In the genomic region with DNA sequence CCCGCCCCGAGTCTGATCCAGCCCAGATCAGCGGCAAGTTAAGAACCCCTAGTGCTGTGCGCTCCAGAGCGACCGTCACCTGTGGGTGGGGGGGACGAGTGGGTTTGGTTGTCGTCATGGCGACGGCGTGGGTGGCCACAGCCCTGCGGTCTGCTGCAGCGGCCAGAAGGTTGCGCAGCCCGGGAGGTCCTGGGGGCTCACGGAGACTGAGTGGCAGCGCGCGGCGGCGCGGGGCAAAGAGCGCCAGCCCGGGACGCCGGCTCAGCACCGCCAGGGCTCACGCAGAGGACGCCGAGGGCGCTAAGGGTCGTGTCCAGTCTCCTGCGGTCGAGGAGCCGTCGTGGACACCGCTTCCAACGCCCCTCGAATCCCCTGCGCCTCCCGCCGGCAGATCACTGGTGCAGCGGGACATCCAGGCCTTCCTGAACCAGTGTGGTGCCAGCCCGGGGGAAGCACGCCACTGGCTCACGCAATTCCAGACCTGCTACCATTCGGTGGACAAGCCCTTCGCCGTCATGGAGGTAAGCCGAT, we compare ENCODE assay signal across 8 mouse cellular contexts. TPM values are rescaled to one million over a fixed set of nuclear protein-coding genes. Genes with fewer than 3 reads are reported as not detected.
DNase-seq lines count a peak whose midpoint lies in the region; ATAC-seq and TF ChIP-seq lines count a peak whose summit lies in the region.

Gene Nags (plus strand): TSS at position 43 of the 531 bp plus-strand sequence.

- no peaks in the 10 kb centered on the region for H3K9me3 ChIP-seq in heart, embryonic 16.5 days (replicated peaks; ENCODE audit: control insufficient read depth, low read length)
- H3K9me3 ChIP-seq in hindbrain, postnatal 0 days (ENCODE audit: low read length) = no peaks in the 10 kb centered on the region

- no peak for TF ChIP-seq CTCF in hindbrain, postnatal 0 days (IDR thresholded peaks at IDR 0.05; ENCODE audit: low read depth)

- peaks cover 19% of the 10 kb centered on the region for H3K4me1 ChIP-seq in heart, embryonic 16.5 days (ENCODE audit: control insufficient read depth, insufficient read depth, low read length)
- H3K4me1 ChIP-seq in hindbrain, postnatal 0 days (ENCODE audit: insufficient read depth, low read length) = no peaks in the 10 kb centered on the region

- 0 out of 2 replicates have a peak, but pooled peaks have one; percentile 29 for ATAC-seq in heart, embryonic 16.5 days (replicated peaks; ENCODE audit: extremely low read depth, insufficient read depth, low FRiP score)
- 0 out of 2 replicates have a peak, but pooled peaks have one; percentile 18 for ATAC-seq in hindbrain, postnatal 0 days

- H3K36me3 ChIP-seq in heart, embryonic 16.5 days (ENCODE audit: control insufficient read depth, insufficient read depth) = no peaks in the 10 kb centered on the region
- H3K36me3 ChIP-seq in hindbrain, postnatal 0 days (ENCODE audit: insufficient read depth, low read length) = no peaks in the 10 kb centered on the region

- no peak within 1 kb of the TSS for H3K27ac ChIP-seq in heart, embryonic 16.5 days (ENCODE audit: low read length)
- H3K27ac ChIP-seq in hindbrain, postnatal 0 days = no peak within 1 kb of the TSS

- peak within 1 kb of the TSS; percentile 59 for H3K4me2 ChIP-seq in heart, embryonic 16.5 days (ENCODE audit: low read depth, low read length)
- H3K4me2 ChIP-seq in hindbrain, postnatal 0 days (ENCODE audit: low read depth, low read length) = peak within 1 kb of the TSS; percentile 32

- peak within 1 kb of the TSS; percentile 39 for H3K4me3 ChIP-seq in heart, embryonic 16.5 days (ENCODE audit: low read length)
- H3K4me3 ChIP-seq in hindbrain, postnatal 0 days (ENCODE audit: low read length) = peak within 1 kb of the TSS; percentile 23

- 3% methylated on average over 50 of the region's 50 CpGs for WGBS in heart, embryonic 16.5 days
- whole genome bisulfite sequencing in hindbrain, postnatal 0 days = 2% methylated on average over 49 of the region's 50 CpGs

- no peak for DNase-seq in heart, postnatal 4 days
- DNase-seq in embryo, embryonic 10 days (ENCODE audit: low spot score) = peak; percentile 9
- no peak for DNase-seq in hindbrain, postnatal 0 days (ENCODE audit: low spot score)
- peak; percentile 52 for DNase-seq in neural tube, embryonic 10.5 days (ENCODE audit: extremely low spot score, low spot score)
- no peak for DNase-seq in cerebellum, adult 18-20 months
- no peak for DNase-seq in layer of hippocampus, adult 18-20 months (ENCODE audit: low spot score in 2 of 2)
- no peak for DNase-seq in gastrocnemius, postnatal 4 days (ENCODE audit: low spot score in 2 of 2)

- H3K9ac ChIP-seq in heart, embryonic 16.5 days (ENCODE audit: low read length) = peak within 1 kb of the TSS; percentile 23
- H3K9ac ChIP-seq in hindbrain, postnatal 0 days (replicated peaks; ENCODE audit: low read length) = no peak within 1 kb of the TSS

- peaks cover 54% of the 10 kb centered on the region for H3K27me3 ChIP-seq in heart, embryonic 16.5 days (ENCODE audit: control insufficient read depth, insufficient read depth, low read length)
- peaks cover 51% of the 10 kb centered on the region for H3K27me3 ChIP-seq in hindbrain, postnatal 0 days (ENCODE audit: insufficient read depth, low read length)

RNA-seq across cellular contexts. Expression of gene Nags, which starts in this region (rescaled TPM):
- polyA plus RNA-seq in heart, embryonic 16.5 days (2015; fragmentation: Nextera tagmentation; extraction: Ambion mirVana) = 0.14 and 0.29 TPM in 2 replicates
- not detected for total RNA-seq in heart, postnatal 4 days (2021)
- total RNA-seq in hindbrain, postnatal 0 days (2014; rRNA removed) = not detected in 2 replicates
- polyA plus RNA-seq in hindbrain, postnatal 0 days (2015; fragmentation: Nextera tagmentation; extraction: Ambion mirVana) = 0.09 and 0.14 TPM in 2 replicates
- not detected for total RNA-seq in layer of hippocampus, adult 18-20 months (2021)
- under 1 TPM in 1 of 2 experiments, not detected in 1; 0.13 TPM for total RNA-seq in gastrocnemius, postnatal 4 days (2021)

Comparison
In these comparisons a context has a peak if more than half of its experiments do, and no peak if none do; other contexts are left out.
1. Peak in ATAC-seq, H3K4me3 ChIP-seq, H3K9ac ChIP-seq and H3K4me2 ChIP-seq in heart, embryonic 16.5 days; RNA of the gene not detected or under 1 TPM.
2. Peak in ATAC-seq, H3K4me3 ChIP-seq and H3K4me2 ChIP-seq in hindbrain, postnatal 0 days; RNA of the gene not detected or under 1 TPM.
3. DNase-seq: peak in embryo, embryonic 10 days (single experiment) and neural tube, embryonic 10.5 days (single experiment); none in heart, postnatal 4 days (single experiment), hindbrain, postnatal 0 days (single experiment), cerebellum, adult 18-20 months (0 of 2), layer of hippocampus, adult 18-20 months (0 of 2) and gastrocnemius, postnatal 4 days (0 of 2).